Mouse (Mus musculus) megakaryocyte, embryonic 14.5 days (primary cell): ENCODE results near the gene Clspn.

Experiments used
- FLI1 ChIP-seq: IDR thresholded peaks from 2 replicates; pipeline ENCODE4 v1.6.1; 2012; ENCODE audit warnings: low read length, inconsistent platforms, mixed read lengths
- GATA1 ChIP-seq: IDR thresholded peaks from 3 replicates; pipeline ENCODE4 v1.6.1; 2012; ENCODE audit warnings: mixed read lengths, low read length, inconsistent platforms, borderline replicate concordance

DNA sequence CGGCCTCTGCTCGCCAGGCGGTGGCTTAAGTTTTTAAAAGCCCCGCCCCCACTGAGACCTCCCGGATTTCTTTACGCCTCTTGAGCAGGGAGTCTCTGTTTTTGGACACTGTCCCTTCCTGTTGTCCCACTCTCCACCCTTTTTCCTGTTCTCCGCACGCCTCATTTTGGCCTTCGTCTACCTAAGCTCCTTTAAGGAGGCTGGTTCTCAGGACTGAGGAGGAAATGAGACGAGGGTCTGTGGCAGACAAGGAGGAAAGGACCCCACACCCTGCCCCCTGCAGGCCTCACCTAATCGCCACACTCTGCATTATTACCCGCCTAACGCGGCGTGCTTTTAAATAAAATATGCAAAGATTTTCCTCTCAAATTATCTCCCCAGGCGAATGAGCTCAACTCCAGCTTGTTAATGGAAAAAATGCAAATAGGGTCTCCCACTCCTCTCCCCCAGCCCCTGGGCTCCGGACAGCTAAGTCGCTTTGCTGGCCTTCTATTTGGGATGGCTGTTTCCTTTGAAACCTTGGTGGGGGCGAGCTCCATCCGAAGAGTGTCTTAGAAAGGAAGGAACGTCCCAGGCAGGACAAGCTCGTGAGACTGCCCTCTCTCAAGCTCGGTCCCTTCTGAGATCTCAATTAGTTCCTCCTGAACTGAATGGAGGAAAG lies 70.4 kb downstream of the Clspn start:
- TF ChIP-seq FLI1 (no peak), GATA1 (no peak)
